Mouse (Mus musculus): ENCODE results near the gene Ttf2. TPM values are rescaled to one million over a fixed set of nuclear protein-coding genes. Genes with fewer than 3 reads are reported as not detected.

Ttf2 gene
- polyA plus RNA-seq, 1 experiment from 2014 or later = 13.7 TPM

- no peak for ATAC-seq
- 60% methylated on average over 6 of the region's 6 CpGs for WGBS
Measured at GRCm38 (mm10) chr3:100895500-100895899, 74.0 kb downstream of the Ttf2 start.

GRCm38 (mm10) chr3:100892383-100893335, 76.8 kb downstream of the Ttf2 start:
- no peaks in the 10 kb centered on the region for H3K27me3 ChIP-seq
- H3K4me2 ChIP-seq = no peak overlapping the region
- H3K4me3 ChIP-seq = no peak overlapping the region
- H3K4me1 ChIP-seq = no peaks in the 10 kb centered on the region
- no peaks in the 10 kb centered on the region for H3K36me3 ChIP-seq (ENCODE audit: poor library complexity, severe bottlenecking)
- H3K9ac ChIP-seq = no peak overlapping the region
- WGBS = 57% methylated on average over 11 of the region's 11 CpGs
- H3K27ac ChIP-seq = no peak overlapping the region
- no peaks in the 10 kb centered on the region for H3K9me3 ChIP-seq (replicated peaks)
- no peak for ATAC-seq

More at GRCm38 (mm10) chr3:100895500-100895899, 74.0 kb downstream of the Ttf2 start:
- Histone ChIP-seq H3K27ac (no peak overlapping the region), H3K4me1 (no peaks in the 10 kb centered on the region), H3K9ac (no peak overlapping the region), H3K4me2 (no peak overlapping the region), H3K36me3 (ENCODE audit: poor library complexity, severe bottlenecking) (no peaks in the 10 kb centered on the region), H3K27me3 (no peaks in the 10 kb centered on the region), H3K9me3 (replicated peaks) (no peaks in the 10 kb centered on the region), H3K4me3 (no peak overlapping the region)

- 88% methylated on average over 3 of the region's 3 CpGs for whole genome bisulfite sequencing
- no peaks in the 10 kb centered on the region for H3K36me3 ChIP-seq (ENCODE audit: poor library complexity, severe bottlenecking)
- H3K4me3 ChIP-seq = no peak overlapping the region
- H3K4me2 ChIP-seq = no peak overlapping the region
- H3K27ac ChIP-seq = no peak overlapping the region
- H3K4me1 ChIP-seq = no peaks in the 10 kb centered on the region
- no peaks in the 10 kb centered on the region for H3K27me3 ChIP-seq
- no peak overlapping the region for H3K9ac ChIP-seq
- ATAC-seq = no peak
- no peaks in the 10 kb centered on the region for H3K9me3 ChIP-seq (replicated peaks)
Measured at GRCm38 (mm10) chr3:100890406-100890805, 79.1 kb downstream of the Ttf2 start.

GRCm38 (mm10) chr3:100889234-100889633, 80.2 kb downstream of the Ttf2 start:
- H3K27ac ChIP-seq = no peak overlapping the region
- ATAC-seq = no peak
- 75% methylated on average over 1 of the region's 1 CpGs for WGBS
- H3K4me1 ChIP-seq = no peaks in the 10 kb centered on the region
- H3K9me3 ChIP-seq (replicated peaks) = no peaks in the 10 kb centered on the region
- no peaks in the 10 kb centered on the region for H3K27me3 ChIP-seq
- no peak overlapping the region for H3K4me3 ChIP-seq
- H3K36me3 ChIP-seq (ENCODE audit: poor library complexity, severe bottlenecking) = no peaks in the 10 kb centered on the region
- no peak overlapping the region for H3K4me2 ChIP-seq
- H3K9ac ChIP-seq = no peak overlapping the region

Other genes with a start within 250 kb of the Ttf2 start
- gene Vtcn1, start 144.2 kb downstream of the Ttf2 start, polyA plus RNA-seq (2015; fragmentation: Nextera tagmentation; extraction: Ambion mirVana) = not detected in 2 replicates
- 6.9 and 7.0 TPM in 2 replicates for gene Trim45, start 47.5 kb downstream of the Ttf2 start, polyA plus RNA-seq (2015; fragmentation: Nextera tagmentation; extraction: Ambion mirVana)
- gene Cd101, start 59.9 kb upstream of the Ttf2 start, polyA plus RNA-seq (2015; fragmentation: Nextera tagmentation; extraction: Ambion mirVana) = 0.05 and 0.08 TPM in 2 replicates
- gene Ptgfrn, start 140.6 kb upstream of the Ttf2 start, polyA plus RNA-seq (2015; fragmentation: Nextera tagmentation; extraction: Ambion mirVana) = 4.0 and 4.5 TPM in 2 replicates

Data from forebrain, embryonic 13.5 days (tissue).